Mouse (Mus musculus): Measurements from ENCODE around the gene Cdpf1.

GRCm38 (mm10) chr15:85776241-85776640, 35.3 kb downstream of the Cdpf1 start:
- no peak for TF ChIP-seq CTCF (IDR thresholded peaks at IDR 0.05; ENCODE audit: control insufficient read depth, insufficient read depth, insufficient read length)
- no peak for TF ChIP-seq MAX (IDR thresholded peaks at IDR 0.05)
- no peak for TF ChIP-seq MYOG (IDR thresholded peaks at IDR 0.05; ENCODE audit: control insufficient read depth, extremely low read depth, insufficient read length)
- TF ChIP-seq CEBPB (IDR thresholded peaks at IDR 0.05; ENCODE audit: low read depth): no peak

Data from C2C12 (cell line).